Mouse (Mus musculus): ENCODE results near the gene Slc16a5.
A peak's percentile ranks its signal among the peaks of the same experiment; 100 is the strongest.

GRCm38 (mm10) chr11:115427482-115428331 lies 34.6 kb upstream of the Slc16a5 start:
- TF ChIP-seq POLR2A (IDR thresholded peaks at IDR 0.05; ENCODE audit: low read depth, low read length), result no peak
- peak; percentile 64; the same call in 1 of the 2 replicates for TF ChIP-seq CTCF (IDR thresholded peaks at IDR 0.05; ENCODE audit: extremely low read depth, insufficient read depth, insufficient read length, insufficient replicate concordance)

Measured in spleen, adult 2 months (tissue).